Mouse (Mus musculus): ENCODE data around the gene Htr6. TPM values are rescaled to one million over a fixed set of nuclear protein-coding genes. Genes with fewer than 3 reads are reported as not detected.

Gene Htr6
- polyA plus RNA-seq, 2 experiments: not detected

DNA sequence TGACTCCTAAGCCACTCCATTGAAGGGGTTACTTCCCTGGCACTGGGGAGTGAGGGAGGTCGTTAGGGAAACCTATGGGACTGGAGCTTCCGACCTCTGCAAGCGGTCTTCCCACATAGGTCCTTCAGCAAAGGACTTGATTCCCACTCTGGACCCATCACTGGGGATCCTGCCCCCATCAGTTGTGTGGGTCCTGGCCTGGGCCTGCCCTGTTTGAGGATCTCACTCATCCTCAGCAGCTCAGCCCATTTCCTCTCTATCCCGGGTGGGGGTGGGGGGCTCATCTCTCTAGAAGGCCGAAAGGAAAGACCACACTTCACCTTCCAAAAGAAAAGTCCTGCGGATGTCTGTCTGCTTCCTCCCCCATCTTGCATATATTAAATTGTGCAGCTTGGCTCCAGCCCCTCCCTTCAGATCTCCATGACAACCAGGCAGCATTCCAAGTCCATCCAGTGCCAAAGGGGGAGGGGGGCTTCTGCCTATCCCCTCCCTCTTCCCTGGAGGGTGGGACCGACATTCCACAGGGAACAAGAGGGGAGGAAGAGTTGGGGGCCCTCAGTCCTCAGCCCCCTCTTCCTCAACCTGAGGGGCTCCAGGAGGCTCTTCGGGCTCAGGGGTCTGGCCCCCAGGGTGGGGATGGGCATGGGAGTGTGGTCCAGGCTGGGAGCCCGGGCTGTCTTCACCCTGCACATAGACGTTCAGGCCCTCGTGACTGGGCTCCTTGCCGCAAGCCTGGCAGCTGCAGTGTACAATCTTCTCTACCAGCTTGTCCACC is 7.6 kb upstream of the Htr6 start:
- Histone ChIP-seq H3K9me3 (ENCODE audit: control insufficient read depth, low read length) (no peaks in the 10 kb centered on the region), H3K4me2 (ENCODE audit: low read depth) (no peak overlapping the region), H3K27ac (no peak overlapping the region), H3K4me3 (ENCODE audit: insufficient read depth in 1 of 2, low read depth in 2 of 2, low read length in 2 of 2) (no peak overlapping the region), H3K36me3 (replicated peaks; ENCODE audit: control insufficient read depth, insufficient read depth, low read depth) (no peaks in the 10 kb centered on the region), H3K27me3 (ENCODE audit: control insufficient read depth, insufficient read depth, low read length) (no peaks in the 10 kb centered on the region; the same call in 1 of the 2 replicates), H3K4me1 (replicated peaks; ENCODE audit: control insufficient read depth in 2 of 2, insufficient read depth in 2 of 2, low read length in 1 of 2) (no peaks in the 10 kb centered on the region), H3K9ac (replicated peaks) (no peak overlapping the region)
- TF ChIP-seq CTCF (IDR thresholded peaks at IDR 0.05; ENCODE audit: low read depth) (no peak), EP300 (IDR thresholded peaks at IDR 0.05; ENCODE audit: low read depth) (no peak)
- ATAC-seq (ENCODE audit: insufficient read depth): no peak
- 37% methylated on average over 12 of the region's 12 CpGs for WGBS (ENCODE audit: insufficient replicate concordance)
- no peak for DNase-seq (ENCODE audit: low read depth in 3 of 3, low spot score in 3 of 3)

GRCm38 (mm10) chr4:139081270-139081931 is 6.0 kb upstream of the Htr6 start:
- no peak overlapping the region for H3K9ac ChIP-seq (replicated peaks)
- 61% methylated on average over 18 of the region's 18 CpGs for WGBS (ENCODE audit: insufficient replicate concordance)
- no peak for ATAC-seq (ENCODE audit: insufficient read depth)

GRCm38 (mm10) chr4:139080259-139080658 is 4.9 kb upstream of the Htr6 start:
- H3K27me3 ChIP-seq (ENCODE audit: control insufficient read depth, insufficient read depth, low read length): peaks cover 17% of the 10 kb centered on the region
- H3K36me3 ChIP-seq (replicated peaks; ENCODE audit: control insufficient read depth, insufficient read depth, low read depth): no peaks in the 10 kb centered on the region
- H3K27ac ChIP-seq: no peak overlapping the region
- no peak overlapping the region for H3K4me2 ChIP-seq (ENCODE audit: low read depth)
- no peak overlapping the region for H3K9ac ChIP-seq (replicated peaks)
- DNase-seq (ENCODE audit: low read depth in 3 of 3, low spot score in 3 of 3): no peak
- TF ChIP-seq CTCF (IDR thresholded peaks at IDR 0.05; ENCODE audit: low read depth): no peak
- no peak for TF ChIP-seq EP300 (IDR thresholded peaks at IDR 0.05; ENCODE audit: low read depth)
- no peaks in the 10 kb centered on the region for H3K9me3 ChIP-seq (ENCODE audit: control insufficient read depth, low read length)
- WGBS (ENCODE audit: insufficient replicate concordance): 73% methylated on average over 7 of the region's 7 CpGs
- no peak overlapping the region for H3K4me3 ChIP-seq (ENCODE audit: insufficient read depth in 1 of 2, low read depth in 2 of 2, low read length in 2 of 2)
- no peaks in the 10 kb centered on the region for H3K4me1 ChIP-seq (replicated peaks; ENCODE audit: control insufficient read depth in 2 of 2, insufficient read depth in 2 of 2, low read length in 1 of 2)
- no peak for ATAC-seq (ENCODE audit: insufficient read depth)

More at GRCm38 (mm10) chr4:139081270-139081931, 6.0 kb upstream of the Htr6 start:
- Histone ChIP-seq H3K9me3 (ENCODE audit: control insufficient read depth, low read length) (no peaks in the 10 kb centered on the region), H3K36me3 (replicated peaks; ENCODE audit: control insufficient read depth, insufficient read depth, low read depth) (no peaks in the 10 kb centered on the region), H3K4me2 (ENCODE audit: low read depth) (no peak overlapping the region), H3K27ac (no peak overlapping the region), H3K4me1 (replicated peaks; ENCODE audit: control insufficient read depth in 2 of 2, insufficient read depth in 2 of 2, low read length in 1 of 2) (no peaks in the 10 kb centered on the region), H3K27me3 (ENCODE audit: control insufficient read depth, insufficient read depth, low read length) (peaks cover 5% of the 10 kb centered on the region), H3K4me3 (ENCODE audit: insufficient read depth in 1 of 2, low read depth in 2 of 2, low read length in 2 of 2) (no peak overlapping the region)
- DNase-seq (ENCODE audit: low read depth in 3 of 3, low spot score in 3 of 3): no peak
- TF ChIP-seq CTCF (IDR thresholded peaks at IDR 0.05; ENCODE audit: low read depth): no peak
- no peak for TF ChIP-seq EP300 (IDR thresholded peaks at IDR 0.05; ENCODE audit: low read depth)

DNA sequence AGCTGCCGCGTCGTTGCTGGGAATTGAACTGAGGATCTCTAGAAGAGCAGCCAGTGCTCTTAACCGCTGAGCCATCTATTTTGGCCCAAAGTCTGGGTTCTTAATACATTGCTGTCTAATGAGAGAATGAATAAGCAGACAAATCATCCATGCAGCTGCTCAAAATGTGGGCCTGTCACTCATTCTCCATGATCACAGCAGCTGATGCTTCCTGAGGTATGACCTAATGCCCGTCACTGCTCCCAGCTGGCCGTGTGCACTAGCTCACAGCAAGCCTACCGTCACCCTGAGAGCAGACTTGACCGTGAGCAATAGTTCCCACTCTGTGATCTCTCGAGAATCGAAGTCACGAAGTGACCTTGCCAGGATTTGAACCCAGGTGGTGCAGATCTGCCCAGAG is 4.1 kb upstream of the Htr6 start:
- no peak for TF ChIP-seq EP300 (IDR thresholded peaks at IDR 0.05; ENCODE audit: low read depth)
- no peak for TF ChIP-seq CTCF (IDR thresholded peaks at IDR 0.05; ENCODE audit: low read depth)
- no peak overlapping the region for H3K4me2 ChIP-seq (ENCODE audit: low read depth)
- H3K36me3 ChIP-seq (replicated peaks; ENCODE audit: control insufficient read depth, insufficient read depth, low read depth): no peaks in the 10 kb centered on the region
- H3K27me3 ChIP-seq (ENCODE audit: control insufficient read depth, insufficient read depth, low read length): peaks cover 25% of the 10 kb centered on the region
- no peak for DNase-seq (ENCODE audit: low read depth in 3 of 3, low spot score in 3 of 3)
- H3K4me1 ChIP-seq (replicated peaks; ENCODE audit: control insufficient read depth in 2 of 2, insufficient read depth in 2 of 2, low read length in 1 of 2): no peaks in the 10 kb centered on the region
- no peak overlapping the region for H3K9ac ChIP-seq (replicated peaks)
- H3K9me3 ChIP-seq (ENCODE audit: control insufficient read depth, low read length): no peaks in the 10 kb centered on the region
- 66% methylated on average over 11 of the region's 11 CpGs for WGBS (ENCODE audit: insufficient replicate concordance)
- no peak overlapping the region for H3K27ac ChIP-seq
- no peak overlapping the region for H3K4me3 ChIP-seq (ENCODE audit: insufficient read depth in 1 of 2, low read depth in 2 of 2, low read length in 2 of 2)
- no peak for ATAC-seq (ENCODE audit: insufficient read depth)

- H3K4me3 ChIP-seq (ENCODE audit: insufficient read depth in 1 of 2, low read depth in 2 of 2, low read length in 2 of 2): no peak overlapping the region
- no peak overlapping the region for H3K9ac ChIP-seq (replicated peaks)
- H3K27ac ChIP-seq: no peak overlapping the region
- H3K36me3 ChIP-seq (replicated peaks; ENCODE audit: control insufficient read depth, insufficient read depth, low read depth): no peaks in the 10 kb centered on the region
- peaks cover 32% of the 10 kb centered on the region for H3K27me3 ChIP-seq (ENCODE audit: control insufficient read depth, insufficient read depth, low read length)
- no peak overlapping the region for H3K4me2 ChIP-seq (ENCODE audit: low read depth)
- ATAC-seq (ENCODE audit: insufficient read depth) (no peak), DNase-seq (ENCODE audit: low read depth in 3 of 3, low spot score in 3 of 3) (no peak)
- 14% methylated on average over 4 of the region's 4 CpGs for WGBS (ENCODE audit: insufficient replicate concordance)
- TF ChIP-seq CTCF (IDR thresholded peaks at IDR 0.05; ENCODE audit: low read depth) (peak; percentile 23; the same call in 1 of the 2 replicates), EP300 (IDR thresholded peaks at IDR 0.05; ENCODE audit: low read depth) (no peak)
- H3K4me1 ChIP-seq (replicated peaks; ENCODE audit: control insufficient read depth in 2 of 2, insufficient read depth in 2 of 2, low read length in 1 of 2): no peaks in the 10 kb centered on the region
- no peaks in the 10 kb centered on the region for H3K9me3 ChIP-seq (ENCODE audit: control insufficient read depth, low read length)
These were observed 3.4 kb upstream of the Htr6 start for GRCm38 (mm10) chr4:139078726-139079125.
